Mouse (Mus musculus) kidney, adult 2 months (tissue): ENCODE results near the gene Ccdc6.

Source experiments
- CTCF ChIP-seq: fragments of 200-500 bp; conservative IDR thresholded peaks from 2 replicates; pipeline ENCODE4 v1.5.1; 2011; ENCODE audit warnings: low read depth, mild to moderate bottlenecking, control low read depth, low read length, moderate library complexity, mixed read lengths; ENCODE audit not compliant: insufficient read depth, insufficient read length
- POLR2A ChIP-seq: fragments of 200-500 bp; IDR thresholded peaks from one replicate; pipeline ENCODE4 v1.6.1; 2011; ENCODE audit warnings: low read depth, low read length, control low read depth

- no peak for TF ChIP-seq CTCF
- TF ChIP-seq POLR2A = no peak
Observed at GRCm38 (mm10) chr10:70198951-70199463, 102.1 kb downstream of the Ccdc6 start.
